Mouse (Mus musculus) cerebellum, postnatal 36 days (tissue): ENCODE data around the gene Sh2d3c.

Source experiments
- DNase-seq, 2 experiments: peaks; one replicate each; pipeline ENCODE4 v3.0.0; 2021 to 2022; ENCODE audit warnings: mixed read lengths in 2 of 2

Gene Sh2d3c

GRCm38 (mm10) chr2:32727435-32727834, 6.6 kb downstream of the Sh2d3c start:
- peak; percentile 78 to 79 for DNase-seq

- DNase-seq = no peak
These were observed 7.6 kb downstream of the Sh2d3c start for GRCm38 (mm10) chr2:32728463-32728862.

- DNase-seq = no peak
These were observed 8.7 kb downstream of the Sh2d3c start for GRCm38 (mm10) chr2:32729547-32729946.

GRCm38 (mm10) chr2:32730854-32731253, 10.0 kb downstream of the Sh2d3c start:
- DNase-seq = no peak

- no peak for DNase-seq
These were observed 11.1 kb downstream of the Sh2d3c start for GRCm38 (mm10) chr2:32731911-32732310.

GRCm38 (mm10) chr2:32732695-32733094, 11.8 kb downstream of the Sh2d3c start:
- no peak for DNase-seq

GRCm38 (mm10) chr2:32734480-32734879, 13.6 kb downstream of the Sh2d3c start:
- DNase-seq = no peak

GRCm38 (mm10) chr2:32734933-32735332, 14.1 kb downstream of the Sh2d3c start:
- DNase-seq = no peak

GRCm38 (mm10) chr2:32736306-32736829, 15.5 kb downstream of the Sh2d3c start:
- no peak for DNase-seq

GRCm38 (mm10) chr2:32737008-32737407, 16.2 kb downstream of the Sh2d3c start:
- DNase-seq = no peak

- no peak for DNase-seq
These were observed 18.5 kb downstream of the Sh2d3c start for GRCm38 (mm10) chr2:32739311-32739710.

- DNase-seq = no peak
These were observed 20.0 kb downstream of the Sh2d3c start, which contains the start of gene 6330409D20Rik for GRCm38 (mm10) chr2:32740916-32741272. Gene 6330409D20Rik, minus strand, starts transcription at chr2:32741016.

- DNase-seq = peak; percentile 69 to 84
These were observed 20.7 kb downstream of the Sh2d3c start for GRCm38 (mm10) chr2:32741273-32742172.

- DNase-seq = peak; percentile 89 to 93
These were observed 21.3 kb downstream of the Sh2d3c start for GRCm38 (mm10) chr2:32742173-32742531.

GRCm38 (mm10) chr2:32744272-32744982, 23.6 kb downstream of the Sh2d3c start:
- no peak for DNase-seq

- DNase-seq = no peak
These were observed 28.2 kb downstream of the Sh2d3c start for GRCm38 (mm10) chr2:32749082-32749481.

GRCm38 (mm10) chr2:32750199-32750598, 29.3 kb downstream of the Sh2d3c start:
- no peak for DNase-seq

GRCm38 (mm10) chr2:32750887-32751664, 30.2 kb downstream of the Sh2d3c start:
- no peak for DNase-seq

GRCm38 (mm10) chr2:32751665-32752033, 30.8 kb downstream of the Sh2d3c start:
- no peak for DNase-seq

GRCm38 (mm10) chr2:32752181-32752580, 31.3 kb downstream of the Sh2d3c start:
- no peak for DNase-seq

GRCm38 (mm10) chr2:32756674-32757055, 35.8 kb downstream of the Sh2d3c start:
- no peak for DNase-seq

GRCm38 (mm10) chr2:32757056-32757845, 36.4 kb downstream of the Sh2d3c start, which contains the start of gene Tor2a:
Gene Tor2a, plus strand, starts transcription at chr2:32757234.
- peak; percentile 92 to 96 for DNase-seq
